Mouse (Mus musculus) midbrain, embryonic 14.5 days (tissue): ENCODE data around the gene Map2k2. TPM values are rescaled to one million over a fixed set of nuclear protein-coding genes. Genes with fewer than 3 reads are reported as not detected.
A peak's percentile ranks its signal among the peaks of the same experiment; 100 is the strongest.
"Not testable (repeated sequence)": the region's sequence is repeated elsewhere in the genome, so short reads cannot be mapped to it uniquely, and the experiment has no call there.

ENCODE experiments used
- ATAC-seq: fragments of 200-750 bp; cut with Nextera tagmentation; 2 replicates; pipeline ENCODE4 v1.8.0; 2017; ENCODE audit warnings: moderate number of reproducible peaks, moderate library complexity; ENCODE audit not compliant: low FRiP score, low TSS enrichment
- DNase-seq: peaks from one replicate; pipeline ENCODE4 v3.0.0-alpha.2; 2015
- H3K27ac ChIP-seq: fragments of 300-500 bp; sonication (generic); replicated peaks from 2 replicates; pipeline ENCODE4 v1.5.1; 2014; ENCODE audit warnings: mild to moderate bottlenecking, low read depth, low read length, moderate library complexity
- H3K27me3 ChIP-seq: fragments of 300-500 bp; sonication (generic); 2 replicates; pipeline ENCODE4 v1.6.1; 2014; ENCODE audit warnings: low read length, control low read depth, mixed read lengths; ENCODE audit not compliant: control insufficient read depth, insufficient read depth
- H3K36me3 ChIP-seq: fragments of 300-500 bp; sonication (generic); 2 replicates; pipeline ENCODE4 v1.6.1; 2014; ENCODE audit warnings: low read length, control low read depth; ENCODE audit not compliant: control insufficient read depth, insufficient read depth
- H3K4me1 ChIP-seq: fragments of 300-500 bp; sonication (generic); 2 replicates; pipeline ENCODE4 v1.6.1; 2014; ENCODE audit warnings: mild to moderate bottlenecking, antibody characterized with exemption, low read length, control low read depth; ENCODE audit not compliant: control insufficient read depth, insufficient read depth
- H3K4me2 ChIP-seq: fragments of 300-500 bp; sonication (generic); 2 replicates; pipeline ENCODE4 v1.6.1; 2014; ENCODE audit warnings: mild to moderate bottlenecking, low read length, moderate library complexity
- H3K4me3 ChIP-seq: fragments of 300-500 bp; sonication (generic); replicated peaks from 2 replicates; pipeline ENCODE4 v1.5.1; 2014; ENCODE audit warnings: low read depth, low read length
- H3K9ac ChIP-seq: fragments of 300-500 bp; sonication (generic); replicated peaks from 2 replicates; pipeline ENCODE4 v1.6.1; 2014; ENCODE audit warnings: mild to moderate bottlenecking, low read length, moderate library complexity
- H3K9me3 ChIP-seq: fragments of 300-500 bp; sonication (generic); 2 replicates; pipeline ENCODE4 v1.6.1; 2016; ENCODE audit warnings: low read length, control low read depth, mixed read lengths; ENCODE audit not compliant: control insufficient read depth
- WGBS: fragments of 180-500 bp; shearing (Covaris S2); extraction: QIAGEN DNeasy Blood & Tissue Kit; methylation state at CpG from one replicate; pipeline ENCODE4 v1.1.7; 2014; 5-methylcytosine and 5-hydroxymethylcytosine counted together
- microRNA-seq: library from miRNA; unstranded; fragments of <30 nt; microRNA quantifications from one replicate; pipeline ENCODE4, GENCODE M21; 2016
- polyA plus RNA-seq: library from polyadenylated mRNA; unstranded; fragments of >200 nt; fragmentation: Nextera tagmentation; extraction: Ambion mirVana; gene quantifications from 2 replicates; pipeline ENCODE4 v1.2.1, GENCODE M21; 2014

The Map2k2 gene
- polyA plus RNA-seq, 1 experiment from 2014 or later: 240 TPM

- not testable (repeated sequence) for ATAC-seq, H3K4me2 ChIP-seq, DNase-seq, H3K27me3 ChIP-seq, H3K9me3 ChIP-seq, H3K9ac ChIP-seq, H3K4me3 ChIP-seq
- Histone ChIP-seq H3K36me3 (peaks cover 77% of the 10 kb centered on the region), H3K4me1 (peaks cover 19% of the 10 kb centered on the region), H3K27ac (peak overlapping the region; percentile 64; the same call in 1 of the 2 replicates)
- 82% methylated on average over 12 of the region's 12 CpGs for WGBS
These were observed 76.1 kb downstream of the Map2k2 start for GRCm38 (mm10) chr10:81181860-81182259.

GRCm38 (mm10) chr10:81182336-81183333 is 76.9 kb downstream of the Map2k2 start, which contains the start of gene Dapk3:
Dapk3 (plus strand) TSS chr10:81183005.
- no peaks in the 10 kb centered on the region for H3K27me3 ChIP-seq
- DNase-seq: peak; percentile 99
- H3K4me3 ChIP-seq: peak within 1 kb of the TSS; percentile 63
- peaks cover 15% of the 10 kb centered on the region for H3K4me1 ChIP-seq
- H3K9me3 ChIP-seq: no peaks in the 10 kb centered on the region
- peak within 1 kb of the TSS; percentile 69 for H3K9ac ChIP-seq
- WGBS: 5% methylated on average over 53 of the region's 53 CpGs
- H3K4me2 ChIP-seq: peak within 1 kb of the TSS; percentile 64
- peak; percentile 96 for ATAC-seq
- peaks cover 80% of the 10 kb centered on the region for H3K36me3 ChIP-seq
- peak within 1 kb of the TSS; percentile 87 for H3K27ac ChIP-seq

Small RNA genes lying within 50 kb of the gene (microRNA-seq; reads per million reads assigned to microRNA genes)
- gene Mir5615-1 (not detected), gene Mir5615-2 (not detected)

Other genes starting within 250 kb of the Map2k2 start
- gene Tmprss9, start 234.1 kb upstream of the Map2k2 start, polyA plus RNA-seq: 0.26 TPM in 1 of 2 replicates, not detected in the other
- 331 and 393 TPM in 2 replicates for gene Timm13, start 204.9 kb upstream of the Map2k2 start, polyA plus RNA-seq
- gene Lmnb2, start 187.7 kb upstream of the Map2k2 start, polyA plus RNA-seq: 13.9 and 20.0 TPM in 2 replicates
- gene Gadd45b, start 175.8 kb upstream of the Map2k2 start, polyA plus RNA-seq: 4.3 and 8.0 TPM in 2 replicates
- 11.5 and 11.6 TPM in 2 replicates for gene Gng7, start 91.0 kb upstream of the Map2k2 start, polyA plus RNA-seq
- 24.0 and 55.4 TPM in 2 replicates for gene Diras1, start 80.3 kb upstream of the Map2k2 start, polyA plus RNA-seq
- gene Slc39a3, start 68.5 kb upstream of the Map2k2 start, polyA plus RNA-seq: 32.4 and 34.9 TPM in 2 replicates
- 259 and 292 TPM in 2 replicates for gene Sgta, start 45.7 kb upstream of the Map2k2 start, polyA plus RNA-seq
- 31.2 and 38.2 TPM in 2 replicates for gene Thop1, start 35.9 kb upstream of the Map2k2 start, polyA plus RNA-seq
- 0.09 and 0.31 TPM in 2 replicates for gene Creb3l3, start 7.0 kb upstream of the Map2k2 start, polyA plus RNA-seq
- gene Zbtb7a, start 29.3 kb downstream of the Map2k2 start, polyA plus RNA-seq: 8.1 and 12.4 TPM in 2 replicates
- 49.2 and 55.7 TPM in 2 replicates for gene Pias4, start 62.0 kb downstream of the Map2k2 start, polyA plus RNA-seq
- 479 and 528 TPM in 2 replicates for gene Eef2, start 70.7 kb downstream of the Map2k2 start, polyA plus RNA-seq
- gene Dapk3, start 77.1 kb downstream of the Map2k2 start, polyA plus RNA-seq: 63.3 and 66.9 TPM in 2 replicates
- gene 4930442H23Rik, start 77.9 kb downstream of the Map2k2 start, polyA plus RNA-seq: 0.23 TPM in 1 of 2 replicates, not detected in the other
- gene Nmrk2, start 96.1 kb downstream of the Map2k2 start, polyA plus RNA-seq: not detected in 2 replicates
- gene Atcay, start 124.9 kb downstream of the Map2k2 start, polyA plus RNA-seq: 82.4 and 118 TPM in 2 replicates
- 20.3 and 21.7 TPM in 2 replicates for gene Zfr2, start 127.2 kb downstream of the Map2k2 start, polyA plus RNA-seq
- gene Matk, start 147.0 kb downstream of the Map2k2 start, polyA plus RNA-seq: 14.8 and 29.4 TPM in 2 replicates
- 121 and 152 TPM in 2 replicates for gene Mrpl54, start 161.0 kb downstream of the Map2k2 start, polyA plus RNA-seq
- gene Apba3, start 161.0 kb downstream of the Map2k2 start, polyA plus RNA-seq: 25.1 and 27.5 TPM in 2 replicates
- gene Tjp3, start 185.7 kb downstream of the Map2k2 start, polyA plus RNA-seq: 4.4 and 5.7 TPM in 2 replicates
- 102 and 132 TPM in 2 replicates for gene Pip5k1c, start 187.0 kb downstream of the Map2k2 start, polyA plus RNA-seq
- gene Cactin, start 215.2 kb downstream of the Map2k2 start, polyA plus RNA-seq: 22.6 and 22.8 TPM in 2 replicates
- 2.9 and 3.7 TPM in 2 replicates for gene Tbxa2r, start 222.8 kb downstream of the Map2k2 start, polyA plus RNA-seq
- gene Gipc3, start 237.4 kb downstream of the Map2k2 start, polyA plus RNA-seq: not detected in 2 replicates
- gene Hmg20b, start 244.6 kb downstream of the Map2k2 start, polyA plus RNA-seq: 30.6 and 36.5 TPM in 2 replicates